Mouse (Mus musculus) bone marrow macrophage, adult 2 months (primary cell): ENCODE results near the gene Dab1.

ENCODE experiments used
- CTCF ChIP-seq: IDR thresholded peaks from 2 replicates; pipeline ENCODE4 v1.5.1; 2012; ENCODE audit warnings: low read depth, mild to moderate bottlenecking, low read length, moderate library complexity
- POLR2A ChIP-seq: IDR thresholded peaks from 2 replicates; pipeline ENCODE4 v1.6.1; 2012; ENCODE audit warnings: mild to moderate bottlenecking, low read depth, low read length, borderline replicate concordance

DNA sequence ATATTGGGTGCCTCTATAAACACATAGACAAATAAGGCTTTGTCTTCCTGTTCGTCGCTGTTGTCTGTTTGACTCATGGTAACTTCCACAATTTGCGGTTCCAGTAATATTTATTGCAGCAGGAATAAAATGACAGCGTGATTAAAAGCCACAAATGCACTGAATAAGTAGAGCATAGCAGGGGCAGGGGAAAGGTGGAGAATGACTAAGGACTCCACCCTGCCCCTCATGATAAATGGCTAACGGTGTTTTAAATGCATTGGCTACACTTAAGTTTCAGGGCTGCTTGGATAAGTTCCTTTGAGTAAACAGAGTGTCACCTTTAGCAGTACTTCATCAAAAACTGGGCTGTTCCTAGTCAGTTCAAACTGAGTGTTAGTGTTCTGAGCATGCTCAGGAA is 1000.3 kb downstream of the Dab1 start:
- no peak for TF ChIP-seq CTCF
- TF ChIP-seq POLR2A: no peak
